Mouse (Mus musculus) heart, embryonic 12.5 days (tissue): Measurements from ENCODE around the gene Lsm2. TPM values are rescaled to one million over a fixed set of nuclear protein-coding genes. Genes with fewer than 3 reads are reported as not detected.
A peak's percentile ranks its signal among the peaks of the same experiment; 100 is the strongest.
"Not testable (repeated sequence)": the region's sequence is repeated elsewhere in the genome, so short reads cannot be mapped to it uniquely, and the experiment has no call there.

Experiments used
- ATAC-seq: fragments of 200-750 bp; cut with Nextera tagmentation; 2 replicates; pipeline ENCODE4 v1.8.0; 2017; ENCODE audit warnings: moderate TSS enrichment, moderate library complexity; ENCODE audit not compliant: insufficient number of reproducible peaks, low FRiP score
- H3K27ac ChIP-seq: fragments of 300-500 bp; sonication (generic); 2 replicates; pipeline ENCODE4 v1.5.1; 2016; ENCODE audit warnings: mild to moderate bottlenecking, moderate library complexity; ENCODE audit not compliant: poor library complexity, severe bottlenecking
- H3K27me3 ChIP-seq: fragments of 300-500 bp; sonication (generic); replicated peaks from 2 replicates; pipeline ENCODE4 v1.6.1; 2016; ENCODE audit warnings: mild to moderate bottlenecking, moderate library complexity
- H3K36me3 ChIP-seq: fragments of 300-500 bp; sonication (generic); 2 replicates; pipeline ENCODE4 v1.6.1; 2016; ENCODE audit warnings: mild to moderate bottlenecking, moderate library complexity
- H3K4me1 ChIP-seq: fragments of 300-500 bp; sonication (generic); replicated peaks from 2 replicates; pipeline ENCODE4 v1.6.1; 2016; ENCODE audit warnings: mild to moderate bottlenecking
- H3K4me2 ChIP-seq: fragments of 300-500 bp; sonication (generic); 2 replicates; pipeline ENCODE4 v1.6.1; 2016; ENCODE audit warnings: mild to moderate bottlenecking, moderate library complexity
- H3K4me3 ChIP-seq: fragments of 300-500 bp; sonication (generic); 2 replicates; pipeline ENCODE4 v1.5.1; 2016; ENCODE audit warnings: mild to moderate bottlenecking
- H3K9ac ChIP-seq: fragments of 300-500 bp; sonication (generic); 2 replicates; pipeline ENCODE4 v1.6.1; 2016; ENCODE audit warnings: mild to moderate bottlenecking, moderate library complexity
- H3K9me3 ChIP-seq: fragments of 300-500 bp; sonication (generic); replicated peaks from 2 replicates; pipeline ENCODE4 v1.6.1; 2016; ENCODE audit warnings: mild to moderate bottlenecking, moderate library complexity
- WGBS: fragments of 180-500 bp; shearing (Covaris S2); methylation state at CpG from one replicate; pipeline ENCODE4 v1.1.7; 2016; 5-methylcytosine and 5-hydroxymethylcytosine counted together
- polyA plus RNA-seq: library from polyadenylated mRNA; unstranded; fragments of >200 nt; fragmentation: Nextera tagmentation; extraction: Ambion mirVana; gene quantifications from 2 replicates; pipeline ENCODE4 v1.2.1, GENCODE M21; 2016

The Lsm2 gene
- polyA plus RNA-seq, 1 experiment from 2014 or later, result 145 TPM

DNA sequence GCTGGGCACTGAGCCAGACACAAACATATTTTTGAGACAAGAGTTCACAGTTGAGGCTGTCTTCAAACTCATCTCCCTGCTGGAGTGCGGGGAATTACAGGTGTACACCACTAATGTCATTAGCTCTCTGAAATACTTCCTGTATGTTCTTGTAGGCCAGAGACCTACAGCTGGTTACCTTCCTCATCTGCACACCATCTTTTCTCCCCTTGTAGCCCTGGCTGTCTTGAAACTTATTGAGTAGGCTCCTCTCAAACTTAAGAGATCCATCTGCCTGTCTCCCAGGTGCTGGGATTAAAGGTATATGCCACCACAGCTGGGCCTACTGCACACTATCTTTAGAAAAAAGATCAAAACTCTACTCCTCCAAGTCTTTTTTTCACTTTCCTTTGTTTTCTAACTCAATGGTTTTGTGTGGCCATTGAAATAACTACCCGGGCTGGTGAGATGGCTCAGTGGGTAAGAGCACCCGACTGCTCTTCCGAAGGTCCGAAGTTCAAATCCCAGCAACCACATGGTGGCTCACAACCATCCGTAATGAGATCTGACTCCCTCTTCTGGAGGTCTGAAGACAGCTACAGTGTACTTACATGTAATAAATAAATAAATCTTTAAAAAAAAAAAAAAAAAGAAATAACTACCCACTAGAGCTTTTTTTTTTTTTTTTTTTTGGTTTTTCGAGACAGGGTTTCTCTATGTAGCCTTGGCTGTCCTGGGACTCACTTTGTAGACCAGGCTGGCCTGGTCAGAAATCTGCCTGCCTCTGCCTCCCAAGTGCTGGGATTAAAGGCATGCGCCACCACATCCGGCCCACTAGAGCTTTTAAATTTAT, 32.7 kb upstream of the Lsm2 start:
- peaks cover 18% of the 10 kb centered on the region for H3K4me1 ChIP-seq
- ATAC-seq, H3K27ac ChIP-seq, H3K27me3 ChIP-seq, H3K9me3 ChIP-seq, H3K4me3 ChIP-seq, H3K4me2 ChIP-seq, H3K9ac ChIP-seq: not testable (repeated sequence)
- 65% methylated on average over 9 of the region's 9 CpGs for WGBS
- H3K36me3 ChIP-seq, result peaks cover 23% of the 10 kb centered on the region

GRCm38 (mm10) chr17:34949553-34949969, 32.1 kb upstream of the Lsm2 start:
- Histone ChIP-seq H3K4me1 (peaks cover 14% of the 10 kb centered on the region), H3K9me3 (no peaks in the 10 kb centered on the region), H3K36me3 (peaks cover 23% of the 10 kb centered on the region), H3K27ac (0 out of 2 replicates have a peak overlapping the region, but pooled peaks have one; percentile 23), H3K4me2 (no peak overlapping the region), H3K27me3 (no peaks in the 10 kb centered on the region), H3K9ac (no peak overlapping the region), H3K4me3 (no peak overlapping the region)
- WGBS, result 39% methylated on average over 4 of the region's 4 CpGs
- ATAC-seq, result no peak

GRCm38 (mm10) chr17:34950514-34951455, 30.9 kb upstream of the Lsm2 start:
- peaks cover 14% of the 10 kb centered on the region for H3K4me1 ChIP-seq
- peak overlapping the region; percentile 94 for H3K4me3 ChIP-seq
- no peak for ATAC-seq
- H3K36me3 ChIP-seq, result peaks cover 23% of the 10 kb centered on the region
- peak overlapping the region; percentile 91 for H3K4me2 ChIP-seq
- H3K9me3 ChIP-seq, result no peaks in the 10 kb centered on the region
- peaks cover 7% of the 10 kb centered on the region; the same call in 1 of the 2 replicates for H3K27me3 ChIP-seq
- peak overlapping the region; percentile 77 for H3K27ac ChIP-seq
- 38% methylated on average over 10 of the region's 10 CpGs for WGBS
- H3K9ac ChIP-seq, result peak overlapping the region; percentile 99

- no peak for ATAC-seq
- Histone ChIP-seq H3K4me3 (peak overlapping the region; percentile 94), H3K9ac (peak overlapping the region; percentile 99), H3K27ac (peak overlapping the region; percentile 77), H3K9me3 (no peaks in the 10 kb centered on the region), H3K27me3 (peaks cover 11% of the 10 kb centered on the region; the same call in 1 of the 2 replicates), H3K36me3 (peaks cover 23% of the 10 kb centered on the region), H3K4me2 (peak overlapping the region; percentile 91), H3K4me1 (peaks cover 14% of the 10 kb centered on the region)
- WGBS, result under 1% methylated on average over 29 of the region's 29 CpGs
Measured at GRCm38 (mm10) chr17:34951636-34952377, 29.9 kb upstream of the Lsm2 start.

GRCm38 (mm10) chr17:34952378-34953040, 29.2 kb upstream of the Lsm2 start:
- peaks cover 14% of the 10 kb centered on the region for H3K4me1 ChIP-seq
- under 1% methylated on average over 23 of the region's 23 CpGs for WGBS
- H3K4me2 ChIP-seq, result peak overlapping the region; percentile 91
- H3K27me3 ChIP-seq, result peaks cover 13% of the 10 kb centered on the region; the same call in 1 of the 2 replicates
- no peaks in the 10 kb centered on the region for H3K9me3 ChIP-seq
- H3K36me3 ChIP-seq, result peaks cover 23% of the 10 kb centered on the region
- peak; percentile 83 for ATAC-seq
- H3K27ac ChIP-seq, result peak overlapping the region; percentile 77
- H3K4me3 ChIP-seq, result peak overlapping the region; percentile 94
- H3K9ac ChIP-seq, result peak overlapping the region; percentile 99

GRCm38 (mm10) chr17:34953258-34953657, 28.4 kb upstream of the Lsm2 start:
- peaks cover 14% of the 10 kb centered on the region for H3K4me1 ChIP-seq
- no peak for ATAC-seq
- H3K36me3 ChIP-seq, result peaks cover 23% of the 10 kb centered on the region
- peak overlapping the region; percentile 91; the same call in 1 of the 2 replicates for H3K4me2 ChIP-seq
- peaks cover 13% of the 10 kb centered on the region; the same call in 1 of the 2 replicates for H3K27me3 ChIP-seq
- no peak overlapping the region for H3K27ac ChIP-seq
- no peak overlapping the region for H3K9ac ChIP-seq
- no peak overlapping the region for H3K4me3 ChIP-seq
- WGBS, result 84% methylated on average over 3 of the region's 3 CpGs
- H3K9me3 ChIP-seq, result no peaks in the 10 kb centered on the region

DNA sequence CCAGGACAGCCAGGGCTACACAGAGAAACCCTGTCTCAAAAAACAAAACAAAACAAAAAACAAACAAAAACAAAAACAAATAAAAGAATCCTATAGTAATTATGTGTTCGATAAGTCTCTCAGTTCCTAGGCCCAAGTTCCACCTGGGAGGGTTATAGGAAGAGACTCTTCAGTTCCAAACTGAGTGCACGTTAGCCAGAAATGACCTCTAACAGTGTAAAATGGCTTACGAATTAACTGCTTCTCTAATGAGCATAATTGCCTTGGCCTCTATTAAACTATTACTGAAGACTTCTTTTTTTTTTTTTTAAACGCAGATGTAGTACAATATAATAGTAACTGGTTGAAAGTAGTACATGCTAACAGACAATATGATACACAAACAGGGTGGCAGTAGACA, 27.8 kb upstream of the Lsm2 start:
- no peak for ATAC-seq
- Histone ChIP-seq H3K27ac (no peak overlapping the region), H3K4me3 (no peak overlapping the region), H3K9ac (no peak overlapping the region), H3K27me3 (peaks cover 13% of the 10 kb centered on the region; the same call in 1 of the 2 replicates), H3K4me2 (no peak overlapping the region), H3K36me3 (peaks cover 23% of the 10 kb centered on the region), H3K9me3 (no peaks in the 10 kb centered on the region), H3K4me1 (peaks cover 14% of the 10 kb centered on the region)
- 84% methylated on average over 4 of the region's 4 CpGs for WGBS

GRCm38 (mm10) chr17:34954831-34955230, 26.8 kb upstream of the Lsm2 start:
- Histone ChIP-seq H3K9me3 (no peaks in the 10 kb centered on the region), H3K4me3 (no peak overlapping the region), H3K4me2 (no peak overlapping the region), H3K9ac (no peak overlapping the region), H3K27ac (no peak overlapping the region), H3K36me3 (peaks cover 17% of the 10 kb centered on the region), H3K27me3 (peaks cover 13% of the 10 kb centered on the region; the same call in 1 of the 2 replicates), H3K4me1 (peaks cover 14% of the 10 kb centered on the region)
- no peak for ATAC-seq
- 80% methylated on average over 4 of the region's 4 CpGs for WGBS

- WGBS, result 72% methylated on average over 3 of the region's 3 CpGs
- peaks cover 6% of the 10 kb centered on the region for H3K36me3 ChIP-seq
- H3K4me3 ChIP-seq, result no peak overlapping the region
- no peak overlapping the region for H3K27ac ChIP-seq
- H3K27me3 ChIP-seq, result peaks cover 13% of the 10 kb centered on the region; the same call in 1 of the 2 replicates
- H3K9ac ChIP-seq, result no peak overlapping the region
- H3K9me3 ChIP-seq, result no peaks in the 10 kb centered on the region
- peaks cover 10% of the 10 kb centered on the region for H3K4me1 ChIP-seq
- ATAC-seq, result no peak
- H3K4me2 ChIP-seq, result no peak overlapping the region
Measured at GRCm38 (mm10) chr17:34955884-34956283, 25.8 kb upstream of the Lsm2 start.

DNA sequence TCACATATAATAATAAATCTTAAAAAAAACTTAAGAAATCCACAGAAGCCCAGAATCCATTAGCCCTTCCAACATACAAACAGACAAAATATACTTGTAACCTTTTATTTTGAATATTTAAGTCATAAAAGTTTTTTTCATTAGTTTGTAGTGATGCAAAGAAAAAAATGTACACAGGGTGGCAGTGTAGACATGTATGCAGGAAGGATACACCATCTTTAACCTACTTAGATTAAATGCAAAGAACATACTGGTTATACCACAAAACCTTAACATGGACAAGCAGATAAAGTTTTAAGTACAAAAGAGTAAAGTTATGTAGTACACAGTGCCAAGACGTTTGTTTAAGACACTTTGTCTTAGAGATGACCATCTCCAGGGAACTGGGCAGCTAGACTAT, 25.3 kb upstream of the Lsm2 start:
- no peak overlapping the region for H3K9ac ChIP-seq
- no peak overlapping the region for H3K27ac ChIP-seq
- H3K27me3 ChIP-seq, result peaks cover 13% of the 10 kb centered on the region; the same call in 1 of the 2 replicates
- ATAC-seq, result no peak
- H3K4me1 ChIP-seq, result peaks cover 6% of the 10 kb centered on the region
- no peak overlapping the region for H3K4me3 ChIP-seq
- peaks cover 2% of the 10 kb centered on the region; the same call in 1 of the 2 replicates for H3K36me3 ChIP-seq
- H3K9me3 ChIP-seq, result no peaks in the 10 kb centered on the region
- WGBS, result 35% methylated on average over 1 of the region's 1 CpGs
- H3K4me2 ChIP-seq, result no peak overlapping the region
